Mouse (Mus musculus): ENCODE measurements around the gene Lysmd3. TPM values are rescaled to one million over a fixed set of nuclear protein-coding genes. Genes with fewer than 3 reads are reported as not detected.
"Not testable (repeated sequence)": the region's sequence is repeated elsewhere in the genome, so short reads cannot be mapped to it uniquely, and the experiment has no call there.

The Lysmd3 gene
- 24.6 and 27.3 TPM in 2 replicates for polyA plus RNA-seq (2014; fragmentation: Nextera tagmentation; extraction: Ambion mirVana)

DNA sequence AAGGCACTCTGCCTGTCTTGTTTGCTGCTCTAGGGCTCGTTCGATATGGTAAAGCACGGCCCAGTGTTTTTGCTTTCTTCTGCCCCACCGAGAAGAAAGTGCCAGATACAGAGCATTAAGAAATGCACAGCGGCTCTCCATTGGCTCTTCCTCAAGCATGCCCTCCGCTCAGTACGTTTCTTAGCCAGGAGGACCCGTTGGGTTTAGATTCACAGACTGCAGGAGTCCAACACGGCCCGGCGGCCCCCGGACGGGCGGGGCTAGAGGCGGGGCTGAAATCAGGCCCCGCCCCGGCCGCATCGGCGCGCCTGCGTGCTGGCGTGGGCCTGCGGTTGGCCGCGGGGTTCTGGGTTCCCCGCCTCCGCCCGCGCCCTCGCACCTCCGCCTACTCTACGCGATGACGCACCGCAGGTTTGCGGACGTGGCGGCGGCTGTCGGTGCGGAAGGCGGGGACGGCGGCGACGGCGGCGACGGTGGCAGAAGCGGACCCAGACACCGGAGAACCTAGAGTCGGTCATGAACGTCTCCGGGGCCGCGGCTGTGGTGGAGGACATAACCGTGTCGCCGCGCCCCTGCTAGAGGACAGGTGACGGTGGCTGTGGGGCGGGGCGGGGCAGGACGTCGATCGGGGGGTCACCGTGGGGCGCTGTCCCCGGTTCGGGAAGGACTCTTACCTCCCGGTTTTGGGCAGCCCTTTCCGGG, at the start of gene Lysmd3:
Lysmd3 (plus strand) TSS at position 313 of the 702 bp plus-strand sequence.
- under 1% methylated on average over 73 of the region's 73 CpGs for WGBS (ENCODE audit: insufficient replicate concordance)
- no peaks in the 10 kb centered on the region for H3K9me3 ChIP-seq (replicated peaks; ENCODE audit: control insufficient read depth, low read length)
- H3K36me3 ChIP-seq (ENCODE audit: control insufficient read depth, insufficient read depth, low read length) = no peaks in the 10 kb centered on the region
- peak within 1 kb of the TSS; percentile 75 for H3K27ac ChIP-seq (ENCODE audit: low read depth, low read length)
- H3K4me2 ChIP-seq = peak within 1 kb of the TSS; percentile 85
- no peaks in the 10 kb centered on the region for H3K27me3 ChIP-seq (ENCODE audit: control insufficient read depth, insufficient read depth, low read length)
- ATAC-seq (replicated peaks; ENCODE audit: insufficient number of reproducible peaks, low FRiP score, low TSS enrichment) = peak; percentile 100
- peak within 1 kb of the TSS; percentile 88 for H3K4me3 ChIP-seq (ENCODE audit: low read depth, low read length)
- H3K9ac ChIP-seq (ENCODE audit: low read depth, low read length) = peak within 1 kb of the TSS; percentile 90
- H3K4me1 ChIP-seq (ENCODE audit: control insufficient read depth, insufficient read depth, low read length) = peaks cover 6% of the 10 kb centered on the region; the same call in 1 of the 2 replicates

DNA sequence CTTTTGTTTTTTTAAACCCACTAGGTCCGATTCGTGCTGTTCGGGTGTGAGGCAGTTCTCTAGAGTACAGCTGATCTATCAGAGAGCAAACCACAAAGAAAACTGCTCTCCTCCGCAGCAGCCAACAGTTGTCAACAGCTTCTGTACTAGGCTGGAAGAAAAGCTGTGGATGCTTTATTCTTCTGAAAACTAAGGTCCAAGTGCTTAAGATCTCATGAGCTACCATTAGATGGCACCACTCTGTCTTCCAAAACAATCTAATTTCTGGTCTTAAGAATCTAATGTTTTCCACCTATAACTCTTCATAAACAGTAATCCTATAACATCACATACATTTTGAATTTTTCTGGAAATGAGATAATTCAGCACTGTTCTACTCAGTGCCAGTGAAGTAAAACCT, 47.1 kb upstream of the Lysmd3 start:
- H3K4me2 ChIP-seq = no peak overlapping the region
- no peak for ATAC-seq (replicated peaks; ENCODE audit: insufficient number of reproducible peaks, low FRiP score, low TSS enrichment)
- 84% methylated on average over 4 of the region's 4 CpGs for WGBS (ENCODE audit: insufficient replicate concordance)

DNA sequence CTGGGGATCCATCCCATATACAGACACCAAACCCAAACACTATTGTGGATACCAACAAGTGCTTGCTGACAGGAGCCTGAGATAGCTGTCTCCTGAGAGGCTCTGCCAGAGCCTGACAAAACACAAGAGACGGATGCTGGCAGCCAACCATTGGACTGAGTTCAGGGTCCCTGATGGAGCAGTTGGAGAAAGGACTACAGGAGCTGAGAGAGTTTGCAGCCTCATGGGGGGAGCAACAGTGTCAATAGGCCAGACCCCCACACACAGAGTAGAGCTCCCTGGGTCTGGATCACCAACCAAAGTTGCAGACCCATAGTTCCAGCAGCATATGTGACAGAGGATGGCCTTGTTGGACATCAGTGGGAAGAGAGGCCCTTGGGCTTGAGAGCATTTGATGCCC, 29.6 kb upstream of the Lysmd3 start:
- 32% methylated on average over 1 of the region's 1 CpGs for WGBS (ENCODE audit: insufficient replicate concordance)
- not testable (repeated sequence) for H3K27me3 ChIP-seq (ENCODE audit: control insufficient read depth, insufficient read depth, low read length); H3K27ac ChIP-seq (ENCODE audit: low read depth, low read length); H3K36me3 ChIP-seq (ENCODE audit: control insufficient read depth, insufficient read depth, low read length); H3K4me2 ChIP-seq; H3K9me3 ChIP-seq (replicated peaks; ENCODE audit: control insufficient read depth, low read length); H3K9ac ChIP-seq (ENCODE audit: low read depth, low read length); ATAC-seq (replicated peaks; ENCODE audit: insufficient number of reproducible peaks, low FRiP score, low TSS enrichment); H3K4me3 ChIP-seq (ENCODE audit: low read depth, low read length); H3K4me1 ChIP-seq (ENCODE audit: control insufficient read depth, insufficient read depth, low read length)

More for the DNA sequence above, 47.1 kb upstream of the Lysmd3 start:
- H3K36me3 ChIP-seq (ENCODE audit: control insufficient read depth, insufficient read depth, low read length) = no peaks in the 10 kb centered on the region
- no peaks in the 10 kb centered on the region for H3K9me3 ChIP-seq (replicated peaks; ENCODE audit: control insufficient read depth, low read length)
- no peak overlapping the region for H3K4me3 ChIP-seq (ENCODE audit: low read depth, low read length)
- H3K27ac ChIP-seq (ENCODE audit: low read depth, low read length) = no peak overlapping the region
- H3K27me3 ChIP-seq (ENCODE audit: control insufficient read depth, insufficient read depth, low read length) = no peaks in the 10 kb centered on the region
- no peaks in the 10 kb centered on the region for H3K4me1 ChIP-seq (ENCODE audit: control insufficient read depth, insufficient read depth, low read length)
- H3K9ac ChIP-seq (ENCODE audit: low read depth, low read length) = no peak overlapping the region

DNA sequence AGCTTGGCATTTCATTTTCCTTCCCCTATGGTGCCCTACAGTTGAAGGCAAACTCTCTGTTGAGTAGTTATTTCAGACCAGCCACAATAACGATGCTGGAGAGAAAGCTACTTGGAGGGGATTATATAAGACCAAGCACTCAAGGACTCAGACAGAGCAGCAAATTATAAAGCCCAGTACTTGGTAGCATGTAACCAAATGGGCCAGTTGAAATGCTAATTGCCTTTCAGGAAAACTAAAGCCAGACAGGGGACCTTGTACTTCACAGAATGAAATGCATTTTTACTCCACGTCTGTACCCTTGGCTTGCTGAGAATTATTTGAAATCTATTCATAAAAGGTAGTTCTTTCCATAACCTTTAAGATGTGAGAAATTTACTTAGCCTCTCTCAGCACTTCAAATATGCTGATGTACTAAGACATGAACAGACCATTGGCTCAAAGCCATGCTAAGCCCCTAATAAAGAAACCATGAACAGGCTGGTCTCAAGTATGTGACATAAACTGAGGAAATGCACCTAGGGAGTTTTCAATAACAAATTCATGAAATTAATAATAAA, 28.8 kb upstream of the Lysmd3 start:
- Histone ChIP-seq H3K9ac (ENCODE audit: low read depth, low read length) (no peak overlapping the region), H3K4me2 (no peak overlapping the region), H3K27me3 (ENCODE audit: control insufficient read depth, insufficient read depth, low read length) (peaks cover 5% of the 10 kb centered on the region; the same call in 1 of the 2 replicates), H3K9me3 (replicated peaks; ENCODE audit: control insufficient read depth, low read length) (no peaks in the 10 kb centered on the region), H3K4me1 (ENCODE audit: control insufficient read depth, insufficient read depth, low read length) (no peaks in the 10 kb centered on the region; the same call in 1 of the 2 replicates), H3K4me3 (ENCODE audit: low read depth, low read length) (no peak overlapping the region), H3K27ac (ENCODE audit: low read depth, low read length) (no peak overlapping the region), H3K36me3 (ENCODE audit: control insufficient read depth, insufficient read depth, low read length) (no peaks in the 10 kb centered on the region)
- 59% methylated on average over 2 of the region's 2 CpGs for WGBS (ENCODE audit: insufficient replicate concordance)
- no peak for ATAC-seq (replicated peaks; ENCODE audit: insufficient number of reproducible peaks, low FRiP score, low TSS enrichment)

DNA sequence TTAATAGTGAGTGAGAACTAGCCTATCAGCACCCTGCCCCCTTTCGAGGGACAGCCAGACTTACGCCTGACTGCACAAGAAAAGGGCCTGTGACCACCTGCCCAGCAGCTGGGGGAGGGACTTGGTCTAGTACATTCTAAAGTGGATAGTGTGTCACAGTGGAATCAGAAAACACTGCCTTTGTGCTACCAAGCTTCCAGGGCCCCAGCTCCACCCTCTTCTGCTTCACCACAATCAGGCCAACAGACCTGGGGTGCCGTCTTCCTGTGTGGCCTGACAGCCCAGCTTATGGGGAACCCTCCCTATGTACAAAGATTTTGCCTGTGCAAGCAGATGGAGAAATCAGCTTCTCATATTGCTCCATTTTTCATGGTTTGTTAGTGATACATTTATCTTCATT, 28.1 kb upstream of the Lysmd3 start:
- H3K4me2 ChIP-seq = no peak overlapping the region
- H3K4me1 ChIP-seq (ENCODE audit: control insufficient read depth, insufficient read depth, low read length) = no peaks in the 10 kb centered on the region; the same call in 1 of the 2 replicates
- no peaks in the 10 kb centered on the region for H3K36me3 ChIP-seq (ENCODE audit: control insufficient read depth, insufficient read depth, low read length)
- 66% methylated on average over 3 of the region's 3 CpGs for WGBS (ENCODE audit: insufficient replicate concordance)
- H3K4me3 ChIP-seq (ENCODE audit: low read depth, low read length) = no peak overlapping the region
- H3K9ac ChIP-seq (ENCODE audit: low read depth, low read length) = no peak overlapping the region
- no peaks in the 10 kb centered on the region for H3K9me3 ChIP-seq (replicated peaks; ENCODE audit: control insufficient read depth, low read length)
- peaks cover 8% of the 10 kb centered on the region; the same call in 1 of the 2 replicates for H3K27me3 ChIP-seq (ENCODE audit: control insufficient read depth, insufficient read depth, low read length)
- H3K27ac ChIP-seq (ENCODE audit: low read depth, low read length) = no peak overlapping the region
- ATAC-seq (replicated peaks; ENCODE audit: insufficient number of reproducible peaks, low FRiP score, low TSS enrichment) = no peak

DNA sequence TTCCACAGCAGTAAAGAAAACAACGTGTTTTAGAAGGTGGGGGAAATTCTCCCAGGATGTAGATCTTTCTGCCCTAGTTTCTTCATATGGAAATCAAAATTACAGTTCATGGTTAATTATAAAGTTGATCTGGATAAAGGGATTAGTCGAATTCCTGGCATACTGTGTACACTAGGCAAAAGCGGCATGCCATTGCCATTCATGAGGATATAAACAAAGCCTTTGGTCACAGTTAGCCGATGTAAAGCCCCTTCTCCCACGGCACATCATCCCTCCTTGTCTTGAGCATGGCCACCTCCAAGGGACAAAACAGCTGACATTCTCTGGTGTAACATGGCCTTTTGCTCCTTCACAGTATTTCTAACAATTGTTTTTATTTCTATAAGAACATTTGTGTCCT, 26.9 kb upstream of the Lysmd3 start:
- no peak for ATAC-seq (replicated peaks; ENCODE audit: insufficient number of reproducible peaks, low FRiP score, low TSS enrichment)
- Histone ChIP-seq H3K9me3 (replicated peaks; ENCODE audit: control insufficient read depth, low read length) (no peaks in the 10 kb centered on the region), H3K4me1 (ENCODE audit: control insufficient read depth, insufficient read depth, low read length) (no peaks in the 10 kb centered on the region; the same call in 1 of the 2 replicates), H3K4me3 (ENCODE audit: low read depth, low read length) (no peak overlapping the region), H3K36me3 (ENCODE audit: control insufficient read depth, insufficient read depth, low read length) (no peaks in the 10 kb centered on the region), H3K27me3 (ENCODE audit: control insufficient read depth, insufficient read depth, low read length) (peaks cover 10% of the 10 kb centered on the region; the same call in 1 of the 2 replicates), H3K27ac (ENCODE audit: low read depth, low read length) (no peak overlapping the region), H3K4me2 (no peak overlapping the region), H3K9ac (ENCODE audit: low read depth, low read length) (no peak overlapping the region)
- WGBS (ENCODE audit: insufficient replicate concordance) = 58% methylated on average over 5 of the region's 5 CpGs

DNA sequence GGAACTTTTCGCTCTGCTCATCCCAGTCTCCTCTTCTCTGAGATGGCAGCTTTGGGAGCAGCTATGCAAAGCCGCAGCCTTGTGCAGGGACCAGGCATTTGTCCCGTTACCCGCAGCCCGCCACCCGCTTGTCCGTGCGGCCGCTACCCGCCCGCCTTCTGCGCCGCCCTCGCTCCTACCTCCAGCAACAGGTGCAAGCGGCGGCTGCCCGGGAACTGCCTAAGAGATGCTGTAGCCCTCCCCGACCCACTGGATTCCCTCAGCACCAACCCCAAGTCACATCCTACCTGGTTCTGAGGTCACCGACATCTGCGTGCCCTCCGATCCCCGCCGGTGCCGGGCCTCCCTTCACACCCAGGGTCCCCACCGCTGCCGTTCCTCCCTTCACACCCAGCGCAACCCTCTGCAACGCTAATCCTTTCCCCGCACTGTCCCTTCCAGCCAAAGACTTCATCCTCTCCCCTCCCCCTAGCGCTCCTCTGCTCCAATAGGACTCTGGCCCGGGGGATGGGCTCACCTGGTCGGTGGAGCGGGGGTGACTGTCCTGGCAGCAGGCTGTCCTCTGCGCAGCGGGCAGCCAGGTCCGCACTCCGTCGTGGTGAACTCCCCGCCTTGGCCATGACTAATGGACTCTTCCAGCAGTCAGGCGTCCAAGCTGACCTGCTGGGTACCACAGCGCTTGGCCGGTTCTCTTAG, 24.6 kb upstream of the Lysmd3 start, which contains the start of gene Adgrv1:
Adgrv1 (minus strand) TSS at position 435 of the 696 bp plus-strand sequence.
- peak within 1 kb of the TSS; percentile 55 for H3K4me3 ChIP-seq (ENCODE audit: low read depth, low read length)
- peaks cover 10% of the 10 kb centered on the region; the same call in 1 of the 2 replicates for H3K27me3 ChIP-seq (ENCODE audit: control insufficient read depth, insufficient read depth, low read length)
- H3K4me2 ChIP-seq = peak within 1 kb of the TSS; percentile 91
- peak within 1 kb of the TSS; percentile 56; the same call in 1 of the 2 replicates for H3K9ac ChIP-seq (ENCODE audit: low read depth, low read length)
- H3K9me3 ChIP-seq (replicated peaks; ENCODE audit: control insufficient read depth, low read length) = no peaks in the 10 kb centered on the region
- H3K36me3 ChIP-seq (ENCODE audit: control insufficient read depth, insufficient read depth, low read length) = no peaks in the 10 kb centered on the region
- no peak within 1 kb of the TSS for H3K27ac ChIP-seq (ENCODE audit: low read depth, low read length)
- peak; percentile 94 for ATAC-seq (replicated peaks; ENCODE audit: insufficient number of reproducible peaks, low FRiP score, low TSS enrichment)
- H3K4me1 ChIP-seq (ENCODE audit: control insufficient read depth, insufficient read depth, low read length) = no peaks in the 10 kb centered on the region; the same call in 1 of the 2 replicates
- WGBS (ENCODE audit: insufficient replicate concordance) = 1% methylated on average over 42 of the region's 42 CpGs

DNA sequence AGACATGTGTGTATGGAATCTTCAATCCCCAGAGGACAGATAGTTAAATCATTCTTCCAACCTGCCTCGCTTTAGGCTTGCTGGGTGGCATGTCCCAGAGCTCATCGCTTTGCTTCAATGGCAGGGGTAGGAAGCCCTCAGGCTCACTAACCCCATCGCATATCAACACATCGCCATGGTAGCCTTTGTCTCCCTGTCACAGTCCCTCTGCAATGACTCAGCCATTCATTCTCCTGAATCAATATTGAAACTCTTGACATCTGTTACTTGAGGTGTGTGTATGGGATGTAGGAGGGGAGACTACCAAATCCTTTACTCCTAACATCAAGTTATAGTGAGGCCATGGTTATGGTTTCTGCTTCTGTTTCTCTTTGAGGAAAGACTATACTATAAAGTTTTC, 17.8 kb upstream of the Lysmd3 start:
- 45% methylated on average over 4 of the region's 4 CpGs for WGBS (ENCODE audit: insufficient replicate concordance)
- H3K27ac ChIP-seq (ENCODE audit: low read depth, low read length) = no peak overlapping the region
- H3K9ac ChIP-seq (ENCODE audit: low read depth, low read length) = no peak overlapping the region
- no peaks in the 10 kb centered on the region for H3K36me3 ChIP-seq (ENCODE audit: control insufficient read depth, insufficient read depth, low read length)
- no peaks in the 10 kb centered on the region for H3K9me3 ChIP-seq (replicated peaks; ENCODE audit: control insufficient read depth, low read length)
- no peak overlapping the region for H3K4me3 ChIP-seq (ENCODE audit: low read depth, low read length)
- no peak for ATAC-seq (replicated peaks; ENCODE audit: insufficient number of reproducible peaks, low FRiP score, low TSS enrichment)
- peaks cover under 1% of the 10 kb centered on the region; the same call in 1 of the 2 replicates for H3K27me3 ChIP-seq (ENCODE audit: control insufficient read depth, insufficient read depth, low read length)
- no peak overlapping the region for H3K4me2 ChIP-seq
- H3K4me1 ChIP-seq (ENCODE audit: control insufficient read depth, insufficient read depth, low read length) = peaks cover 8% of the 10 kb centered on the region; the same call in 1 of the 2 replicates

Data from heart, embryonic 11.5 days (tissue).